Mouse (Mus musculus): ENCODE measurements around the gene Olfr573-ps1.

Olfr573-ps1 gene

DNA sequence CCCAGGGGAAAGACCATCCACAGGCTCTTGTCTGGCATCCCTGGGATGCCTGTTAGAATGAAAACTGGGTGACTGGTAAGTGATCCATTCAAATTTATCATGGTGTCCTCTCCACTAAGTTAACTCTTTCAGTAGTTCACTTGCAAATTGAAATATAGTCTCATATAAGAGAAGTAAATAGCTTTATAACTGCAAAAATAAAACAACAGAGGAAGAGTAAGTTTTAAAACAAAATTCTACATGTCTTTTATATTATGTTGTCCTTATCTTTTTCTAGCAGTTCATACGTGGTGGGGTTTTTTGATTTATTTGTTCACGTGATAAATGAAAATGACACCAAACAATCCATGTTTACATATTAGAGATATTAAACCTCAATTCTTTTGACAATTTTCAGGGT is at the start of gene Olfr573-ps1:
Olfr573-ps1 (minus strand) TSS at position 101 of the 400 bp plus-strand sequence.
- CTCF ChIA-PET = no interaction called here

DNA sequence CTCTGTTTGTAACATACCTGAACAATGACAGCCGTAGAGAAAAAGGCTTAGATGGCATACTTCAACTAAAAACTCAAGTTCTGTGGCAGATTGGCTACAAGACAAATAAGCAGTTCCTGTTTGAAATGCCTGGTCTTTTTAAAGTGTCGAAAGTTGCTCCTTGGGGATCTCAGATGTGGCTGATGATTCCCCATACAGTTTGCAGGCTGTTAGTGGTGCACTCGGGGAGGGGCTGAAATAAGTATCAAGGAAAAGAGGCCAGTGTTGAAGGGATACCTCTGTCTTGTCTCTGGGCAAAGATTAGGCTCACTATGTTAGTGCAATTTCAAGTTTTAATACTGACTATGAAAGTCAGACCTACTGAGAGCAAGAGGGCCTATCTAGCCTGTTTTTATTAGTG is 46.8 kb upstream of the Olfr573-ps1 start, which contains the start of gene Olfr578:
Olfr578 (minus strand) TSS at position 101 of the 400 bp plus-strand sequence.
- CTCF ChIA-PET = no interaction called here

DNA sequence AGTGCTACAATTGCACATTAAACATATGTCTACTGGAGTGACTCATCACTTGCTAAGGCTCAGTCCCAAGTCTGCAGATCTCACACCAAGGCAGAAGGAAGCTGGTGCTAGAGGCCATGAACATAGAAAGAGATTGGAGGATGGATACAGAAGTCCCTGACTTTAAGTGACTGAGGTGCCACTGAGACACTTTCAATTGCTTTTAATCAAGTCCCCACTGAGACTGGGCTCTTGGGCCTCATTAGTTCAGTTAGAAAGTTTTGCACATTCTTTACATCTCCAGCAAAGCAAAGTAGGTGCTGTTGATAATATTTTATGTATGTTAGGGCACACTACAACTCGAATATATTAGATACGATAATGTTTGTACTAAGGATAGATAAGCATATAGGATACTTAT is 33.5 kb upstream of the Olfr573-ps1 start, which contains the start of gene Olfr577:
Olfr577 (minus strand) TSS at position 101 of the 400 bp plus-strand sequence.
- CTCF ChIA-PET = no interaction called here

DNA sequence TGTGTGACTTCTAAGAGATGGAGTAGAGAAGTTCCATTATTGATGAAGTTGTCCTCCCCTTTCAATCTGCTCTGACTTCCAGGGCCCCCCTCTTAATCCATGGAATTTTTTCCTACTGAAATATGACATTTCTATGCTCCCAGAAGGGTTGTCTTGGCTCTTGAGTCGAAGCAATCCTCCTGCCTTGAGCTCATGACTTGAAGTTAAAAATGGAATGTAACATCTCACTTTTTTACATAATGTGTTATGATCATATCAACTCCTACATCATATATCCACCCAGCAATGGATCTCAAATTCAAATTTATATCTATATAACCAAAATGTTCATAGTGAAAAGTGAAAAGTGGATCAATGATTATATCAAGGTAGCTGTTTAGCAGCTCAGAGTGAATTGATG is 32.0 kb upstream of the Olfr573-ps1 start:
- CTCF ChIA-PET = no interaction called here

DNA sequence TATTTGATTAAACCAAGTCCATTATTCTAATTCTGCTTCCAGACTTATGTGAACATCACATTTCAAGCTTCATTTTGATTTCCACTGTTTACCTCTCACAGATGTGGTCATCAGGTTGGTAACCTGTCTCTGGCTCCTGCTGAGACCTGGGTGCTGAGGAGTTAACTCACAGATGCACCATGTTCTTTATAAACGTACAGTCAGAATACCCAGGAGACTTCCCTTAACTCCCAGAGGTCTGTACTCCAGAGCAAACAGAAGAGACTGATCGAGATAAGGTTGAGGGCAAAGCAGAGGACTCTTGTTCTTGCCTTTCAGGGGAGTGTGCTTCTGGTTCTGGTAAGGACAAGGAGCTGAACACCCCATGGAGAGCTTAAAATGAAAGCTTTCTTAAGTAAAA is 20.0 kb upstream of the Olfr573-ps1 start, which contains the start of gene Olfr576:
Olfr576 (plus strand) TSS at position 301 of the 400 bp plus-strand sequence.
- CTCF ChIA-PET = no interaction called here

DNA sequence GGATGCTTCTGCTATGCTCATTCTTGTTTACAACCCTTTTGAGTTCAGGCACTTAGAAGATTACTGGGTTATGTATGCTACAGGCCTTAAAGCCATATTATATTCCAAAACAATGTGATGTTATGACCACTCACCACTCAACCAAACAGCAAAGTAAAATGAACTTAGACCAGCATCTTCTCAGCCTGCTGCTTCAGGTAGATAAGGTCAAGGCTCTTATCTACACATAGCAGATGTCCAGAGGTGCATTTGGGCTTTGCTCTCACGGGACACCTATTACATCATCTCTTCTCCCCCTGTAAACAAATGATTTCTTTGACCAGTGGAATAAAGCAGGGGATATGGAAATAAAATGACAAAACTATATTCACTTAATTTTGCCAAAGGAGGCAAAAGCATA is 16.2 kb upstream of the Olfr573-ps1 start, which contains the start of gene Olfr575:
Olfr575 (minus strand) TSS at position 183 of the 400 bp plus-strand sequence.
- CTCF ChIA-PET = no interaction called here

DNA sequence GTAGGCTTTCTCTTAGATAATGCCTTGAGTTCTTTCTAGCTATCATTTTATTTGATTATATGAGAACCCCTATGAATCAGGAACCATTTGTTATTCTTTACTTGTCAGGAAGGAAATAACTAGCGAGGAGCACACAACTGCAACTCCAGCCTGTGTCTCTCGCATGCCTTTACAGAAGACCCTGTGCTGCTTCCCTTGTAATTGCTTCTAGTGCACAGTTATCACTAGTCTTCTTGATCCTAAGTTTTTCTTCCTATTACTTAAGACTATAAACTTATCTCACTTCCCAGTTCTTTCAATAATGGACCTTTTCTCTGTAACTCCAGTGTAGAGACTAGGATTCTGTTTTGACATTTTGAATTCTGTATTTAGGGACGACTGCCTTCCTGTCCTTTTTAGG is 15.8 kb upstream of the Olfr573-ps1 start:
- CTCF ChIA-PET = no interaction called here

DNA sequence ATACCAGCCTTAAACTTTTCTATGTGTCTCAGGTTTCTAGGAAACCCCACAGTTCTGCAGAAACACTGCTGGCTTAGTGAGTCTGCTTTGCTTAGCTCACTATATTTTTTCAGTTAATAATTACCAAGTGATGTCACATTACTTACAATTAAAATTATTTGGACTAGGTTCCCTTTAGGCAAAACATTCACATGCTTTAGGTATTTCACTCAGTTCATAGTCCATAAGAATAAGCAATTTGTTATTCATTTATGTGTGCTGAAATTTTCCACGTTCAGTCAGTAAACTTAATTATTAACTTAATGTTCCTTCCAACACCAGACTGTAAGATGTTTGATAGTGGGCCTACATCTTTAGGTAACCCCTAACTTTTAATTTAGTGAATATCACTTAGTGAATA is 8.4 kb upstream of the Olfr573-ps1 start:
- CTCF ChIA-PET = no interaction called here

DNA sequence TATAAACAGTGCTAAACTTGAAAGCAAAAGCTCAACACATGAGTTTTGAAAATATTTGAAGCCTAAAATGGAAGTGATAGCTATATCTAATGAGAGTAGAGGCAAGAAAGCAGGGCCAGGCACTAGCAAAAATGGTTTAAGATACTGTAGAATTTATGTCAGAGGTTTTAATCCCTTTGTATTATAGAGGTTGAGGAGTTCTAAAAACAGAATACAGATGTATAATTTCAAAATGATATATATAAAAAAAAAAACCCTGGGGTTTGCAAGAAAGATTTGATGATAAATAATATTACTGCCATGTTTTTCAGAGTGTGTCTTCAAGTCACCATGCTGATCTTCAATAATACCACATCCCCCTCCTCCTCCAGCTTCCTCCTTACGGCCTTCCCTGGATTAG is 5.8 kb upstream of the Olfr573-ps1 start, which contains the start of gene Olfr574:
Olfr574 (plus strand) TSS at position 301 of the 400 bp plus-strand sequence.
- CTCF ChIA-PET = no interaction called here

DNA sequence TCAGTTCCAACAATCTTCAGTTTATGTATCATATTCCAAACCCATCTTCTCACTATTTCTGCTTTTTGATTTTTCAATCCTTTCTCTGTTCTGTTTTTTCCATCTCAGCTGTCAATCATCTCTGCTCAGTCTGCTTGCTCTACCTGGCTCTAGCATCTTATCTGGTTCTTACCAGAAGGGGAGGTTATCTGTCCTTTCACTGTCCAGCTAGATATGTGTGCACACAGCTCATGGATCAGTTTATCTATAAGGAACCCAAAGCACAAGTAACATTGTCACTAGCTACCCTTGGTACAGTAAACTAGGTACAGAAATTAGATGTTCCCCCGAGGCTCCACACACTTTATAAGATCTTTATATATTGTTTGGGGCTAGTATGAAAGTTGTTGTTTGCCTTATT is 1.0 kb upstream of the Olfr573-ps1 start:
- CTCF ChIA-PET = interaction anchor here (0.6 kb wide), 1 partner anchor 172 kb away, joined by 8 read pairs; the partner anchor contains the start of gene Olfr561

DNA sequence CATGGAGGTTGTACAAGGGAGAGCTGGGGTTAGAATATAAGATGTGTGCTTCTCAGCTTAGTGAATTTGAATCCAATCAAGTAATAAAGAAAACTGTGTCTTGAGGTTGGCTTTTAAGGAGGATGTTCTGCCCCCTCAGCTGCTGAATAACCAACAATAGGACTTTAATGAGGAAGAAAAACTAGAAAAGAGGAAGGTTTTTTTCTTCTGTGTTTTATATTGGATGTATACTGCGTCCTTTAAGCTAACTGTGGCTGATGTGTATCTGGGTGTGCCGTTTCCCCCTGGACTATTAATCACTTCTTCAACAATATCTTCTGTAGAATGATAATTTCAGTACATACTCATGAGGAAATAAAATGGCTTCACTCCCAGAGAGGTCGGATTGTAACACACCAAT is 15.3 kb downstream of the Olfr573-ps1 start:
- CTCF ChIA-PET = no interaction called here

DNA sequence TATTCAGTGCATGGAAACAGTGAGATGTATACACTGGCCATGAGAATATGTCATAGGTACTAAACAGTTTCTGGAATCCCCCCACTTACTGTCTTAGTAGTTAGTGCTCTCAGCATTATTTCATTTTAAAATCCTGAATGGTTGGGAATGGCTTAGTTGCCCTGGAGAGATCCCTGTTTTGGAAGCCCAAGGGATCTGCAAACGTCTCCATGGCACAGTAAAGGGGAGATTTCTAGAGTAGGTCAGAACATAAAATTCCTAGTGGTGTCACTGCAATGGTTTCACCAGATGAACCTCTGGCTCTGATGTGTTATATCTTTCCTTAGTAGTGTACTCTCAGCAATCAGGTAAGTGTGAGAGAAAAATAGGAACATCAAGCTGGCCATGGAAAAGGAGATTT is 18.3 kb downstream of the Olfr573-ps1 start, which contains the start of gene Olfr572:
Olfr572 (plus strand) TSS at position 301 of the 400 bp plus-strand sequence.
- CTCF ChIA-PET = no interaction called here

DNA sequence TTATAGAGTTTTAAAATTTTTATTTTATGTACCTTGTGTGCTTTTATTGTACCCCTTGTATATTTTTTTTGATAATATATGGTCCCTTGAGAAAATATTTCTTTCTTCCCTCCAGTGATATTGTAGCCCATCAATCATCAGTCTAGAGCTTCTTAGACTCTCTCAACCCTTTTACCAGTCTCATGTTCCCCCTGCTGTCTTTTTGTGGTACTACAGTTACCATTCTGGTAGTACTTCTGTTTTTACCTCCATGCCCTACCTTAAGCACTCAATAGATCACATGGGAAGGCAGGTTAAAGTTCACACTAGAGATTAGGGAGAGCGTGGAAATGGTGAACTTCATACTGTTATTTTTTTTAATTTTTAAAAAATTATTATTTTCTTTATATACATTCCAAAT is 22.7 kb downstream of the Olfr573-ps1 start:
- CTCF ChIA-PET = no interaction called here

DNA sequence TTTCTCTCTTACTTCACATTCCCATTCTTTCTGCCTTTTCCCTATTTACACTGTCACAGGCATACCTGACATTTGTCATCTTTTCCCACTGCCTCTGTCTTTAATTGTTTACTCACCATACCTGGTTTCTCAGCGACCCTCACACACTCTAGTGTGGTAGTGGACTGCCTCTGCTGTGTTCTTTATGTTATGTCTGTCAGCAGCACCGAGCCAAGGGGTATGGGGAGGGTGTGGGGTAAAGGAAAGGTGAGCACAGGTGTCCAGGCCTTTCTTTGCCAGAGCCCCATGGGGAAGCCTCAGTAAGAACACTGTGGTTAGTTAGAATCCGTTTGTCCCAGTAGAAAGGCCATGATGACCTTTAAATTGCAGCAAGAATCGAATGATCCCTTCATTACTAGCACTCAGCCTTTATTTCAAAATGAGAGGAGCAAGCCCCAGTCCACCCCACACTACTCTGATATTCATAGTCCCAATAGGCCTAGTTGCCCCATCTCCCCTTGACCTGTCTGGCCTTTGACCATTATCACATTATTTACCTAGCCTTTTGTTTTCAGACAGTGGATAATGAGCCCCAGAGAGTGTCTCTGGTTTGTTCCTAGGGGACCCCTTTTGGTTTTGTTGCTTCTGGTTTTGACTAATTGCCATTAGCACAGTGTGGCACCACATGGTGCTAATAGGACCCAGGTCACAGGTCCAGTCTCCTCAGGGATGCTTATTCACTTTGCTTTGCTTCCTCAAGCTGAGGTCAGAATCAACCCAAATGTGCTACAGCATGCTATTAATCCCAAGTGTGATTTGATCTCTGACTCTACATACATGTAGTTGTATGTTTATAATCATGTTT is 25.1 kb downstream of the Olfr573-ps1 start, which contains the start of gene Olfr571:
Olfr571 (minus strand) TSS at position 505 of the 844 bp plus-strand sequence.
- CTCF ChIA-PET = no interaction called here

DNA sequence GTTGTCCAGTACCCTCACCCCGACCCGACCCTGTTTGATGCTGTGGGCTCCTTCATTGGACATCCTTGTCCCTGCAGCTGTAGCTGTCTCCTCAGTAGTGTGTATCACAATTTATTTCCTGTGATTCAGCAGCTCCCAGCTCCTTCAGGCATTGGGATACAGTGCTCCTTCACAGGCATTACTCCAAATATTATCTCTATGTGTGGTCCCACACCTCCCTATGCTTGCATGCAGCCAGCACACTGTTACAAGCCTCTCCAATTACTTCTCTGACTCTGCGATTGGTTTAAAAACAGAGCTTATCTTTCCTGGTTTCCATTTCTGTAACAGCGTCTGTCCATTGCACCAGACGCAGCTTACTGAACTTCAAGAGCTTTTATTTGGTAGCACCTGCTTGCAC is 26.0 kb downstream of the Olfr573-ps1 start:
- CTCF ChIA-PET = no interaction called here

DNA sequence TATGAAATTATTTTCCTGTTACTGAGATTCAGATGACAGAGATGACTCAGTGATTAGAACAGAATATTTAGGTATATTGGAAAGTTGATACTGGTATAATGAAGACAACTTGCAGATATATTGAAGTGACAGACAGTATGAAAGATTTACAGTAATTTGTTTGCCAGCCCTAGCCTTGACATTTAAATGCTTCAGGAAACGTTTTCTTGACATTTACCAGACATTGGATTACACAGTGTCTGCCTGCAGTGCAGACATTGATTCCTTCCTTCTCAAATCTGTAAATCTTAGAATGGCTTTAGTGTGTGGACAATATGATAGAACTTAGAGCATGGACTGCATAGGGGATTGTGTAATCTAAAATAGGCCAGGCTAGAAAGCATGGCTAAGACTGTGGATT is 27.1 kb downstream of the Olfr573-ps1 start:
- CTCF ChIA-PET = no interaction called here
